Mouse (Mus musculus): ENCODE results near the gene Sowaha. TPM values are rescaled to one million over a fixed set of nuclear protein-coding genes. Genes with fewer than 3 reads are reported as not detected.

Gene Sowaha
- polyA plus RNA-seq (2012; rRNA removed): 4.9 and 5.9 TPM in 2 replicates

DNA sequence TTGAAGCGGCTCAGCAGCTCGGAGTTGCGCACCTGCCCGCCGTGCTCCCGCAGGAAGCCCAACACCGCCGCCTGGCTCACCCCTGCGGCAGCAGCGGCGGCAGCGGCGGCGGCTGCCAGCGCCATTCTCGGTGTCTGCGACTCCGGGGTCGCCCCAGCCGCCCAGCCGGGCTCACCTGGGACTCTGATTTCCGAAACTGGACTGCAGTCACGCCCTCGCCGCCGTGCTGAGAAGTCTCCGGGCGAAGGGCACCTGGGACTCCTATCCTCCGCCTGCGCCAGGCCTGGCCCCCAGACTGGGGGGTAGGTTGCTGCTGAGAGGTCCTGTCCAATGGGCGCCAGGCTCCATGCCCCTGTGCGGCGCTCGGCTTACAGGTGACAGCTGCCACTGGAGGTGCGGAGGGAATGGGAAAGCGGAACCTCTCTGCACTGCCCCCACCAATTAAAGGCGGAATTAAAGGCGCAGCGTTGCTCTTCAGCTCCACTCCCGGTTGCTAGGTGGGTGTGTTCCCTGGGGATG, at the start of gene Sowaha, which contains the start of gene Gm9945:
Gene Sowaha, minus strand, starts transcription at position 492 of the 519 bp plus-strand sequence.
Gene Gm9945, plus strand, starts transcription at position 384 of the 519 bp plus-strand sequence.

DNA sequence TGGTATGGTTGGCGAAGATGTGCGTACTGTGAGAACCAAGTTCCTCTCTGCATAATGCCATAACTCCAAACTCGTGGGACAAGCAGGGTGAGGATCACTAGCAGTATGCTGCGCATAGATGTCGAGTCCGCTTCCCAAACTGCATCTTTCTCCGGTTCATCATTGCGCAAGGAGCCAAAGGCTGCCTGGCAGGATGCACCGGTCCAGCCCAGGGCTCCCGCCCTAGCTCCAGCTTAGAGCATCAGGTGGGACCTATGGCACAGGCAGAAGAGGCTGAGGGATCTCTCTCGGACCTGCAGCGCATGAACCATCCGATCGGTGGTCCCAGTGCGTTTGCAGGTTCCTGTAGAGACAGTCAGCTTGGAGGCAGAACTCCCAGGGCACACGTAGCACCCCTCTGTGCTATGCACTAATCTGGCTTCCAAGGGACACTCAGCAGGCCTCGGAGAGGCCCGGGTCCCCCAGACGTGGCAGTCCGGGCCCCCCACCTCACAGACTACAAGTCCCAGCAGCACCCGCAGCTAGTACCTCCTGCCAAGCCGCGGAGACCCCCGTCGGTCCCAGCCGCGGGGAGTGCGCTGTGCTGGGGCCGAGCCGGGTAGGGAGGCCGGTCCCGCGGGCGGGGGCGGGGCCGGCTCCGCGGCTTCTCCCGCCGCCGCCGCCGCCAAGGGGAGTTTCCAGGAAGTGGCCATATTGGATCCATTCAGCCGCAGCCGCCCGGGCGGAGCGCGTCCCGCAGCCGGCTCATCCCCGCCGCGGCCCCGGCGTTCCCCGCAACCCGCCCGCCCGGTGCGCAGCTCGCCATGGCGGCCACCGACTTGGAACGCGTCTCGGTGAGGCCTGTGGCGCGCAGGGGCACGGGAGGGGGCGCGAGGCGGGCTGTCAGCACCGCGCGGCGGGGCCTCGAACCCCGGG, 39.4 kb upstream of the Sowaha start, which contains the start of gene Sept8:
Gene Sept8, plus strand, starts transcription at position 51 of the 915 bp plus-strand sequence.

DNA sequence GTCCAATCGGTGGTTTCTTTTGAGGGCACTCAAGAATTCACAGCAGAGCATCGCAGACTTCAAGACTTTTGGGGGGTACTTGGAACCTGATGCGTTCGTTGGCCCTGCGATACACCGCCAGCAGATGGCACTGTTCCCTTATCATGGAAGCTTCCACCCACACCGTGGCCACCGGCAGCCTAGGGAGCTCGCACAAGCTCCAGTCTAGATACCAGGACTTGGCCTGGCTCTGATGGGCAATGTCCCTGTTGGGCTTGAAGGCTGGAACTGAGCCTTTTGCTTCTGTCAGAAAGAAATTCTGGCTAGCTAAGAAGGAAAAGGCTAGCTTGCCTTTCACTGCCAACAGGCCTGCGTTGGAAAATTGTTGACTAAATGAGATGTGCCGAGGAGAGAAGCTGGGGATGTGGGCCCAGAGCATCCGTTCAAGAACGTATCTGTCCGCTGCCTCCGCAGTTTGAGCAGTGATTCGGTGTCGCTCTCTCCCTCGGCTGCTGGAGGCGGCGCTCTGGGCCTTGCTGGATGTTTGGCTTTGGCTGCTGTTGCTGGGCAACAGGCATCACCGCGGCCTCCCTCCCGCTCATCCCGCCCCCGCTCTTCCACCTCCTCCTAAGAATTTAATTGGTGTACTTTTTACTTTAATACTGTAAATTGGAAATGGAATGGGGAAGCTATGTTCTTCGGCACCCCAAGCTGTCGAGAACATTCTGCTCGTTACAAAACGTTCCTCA, 9.9 kb downstream of the Sowaha start, which contains the start of gene Gm9837:
Gene Gm9837, minus strand, starts transcription at position 512 of the 728 bp plus-strand sequence.

DNA sequence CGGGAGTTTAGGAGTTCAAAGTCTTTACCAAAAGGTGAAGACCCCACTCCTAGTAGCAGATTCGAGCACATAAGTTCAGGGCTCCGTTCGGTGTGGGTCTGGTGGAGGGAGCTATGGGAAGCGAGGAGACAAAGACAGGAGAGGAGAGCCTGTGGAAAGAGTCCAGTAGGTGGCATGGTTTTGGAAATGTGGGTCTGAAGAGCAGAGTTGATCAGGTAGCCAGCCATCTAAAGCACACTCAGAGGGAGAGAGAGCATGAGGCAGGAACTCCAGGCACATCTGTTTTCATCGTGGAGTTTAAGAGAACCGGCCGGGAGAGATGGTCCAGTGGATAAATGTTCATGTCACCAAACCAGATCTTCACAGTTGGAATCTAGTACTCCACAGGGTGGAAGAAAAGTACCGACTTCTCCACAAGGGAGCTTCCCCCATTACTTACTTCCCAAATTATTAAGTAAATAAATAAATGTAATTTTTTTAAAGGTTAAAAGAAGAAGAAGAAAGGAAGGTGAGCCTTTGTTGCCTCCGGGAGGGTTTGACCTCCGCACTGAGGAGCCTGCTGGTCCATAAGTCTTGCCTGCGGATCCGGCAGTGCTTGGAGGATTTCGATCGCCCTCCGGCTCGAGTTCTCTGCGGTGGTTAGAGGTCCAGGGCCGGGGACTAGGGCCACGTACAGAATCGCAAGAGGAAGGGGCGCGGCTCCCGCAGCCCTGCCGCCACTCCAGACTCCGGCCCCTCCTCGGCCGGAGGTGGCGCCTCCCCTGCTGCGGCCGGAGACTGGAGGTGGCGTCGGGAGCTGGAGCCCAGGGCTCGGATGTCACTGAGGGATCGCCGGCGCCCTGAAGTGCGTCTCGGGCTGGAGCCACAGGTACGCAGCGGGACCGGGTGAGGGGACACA, 23.4 kb downstream of the Sowaha start, which contains the start of the genes Gm10447 and Shroom1:
Gene Gm10447, minus strand, starts transcription at position 637 of the 898 bp plus-strand sequence.
Gene Shroom1, plus strand, starts transcription at position 732 of the 898 bp plus-strand sequence.

DNA sequence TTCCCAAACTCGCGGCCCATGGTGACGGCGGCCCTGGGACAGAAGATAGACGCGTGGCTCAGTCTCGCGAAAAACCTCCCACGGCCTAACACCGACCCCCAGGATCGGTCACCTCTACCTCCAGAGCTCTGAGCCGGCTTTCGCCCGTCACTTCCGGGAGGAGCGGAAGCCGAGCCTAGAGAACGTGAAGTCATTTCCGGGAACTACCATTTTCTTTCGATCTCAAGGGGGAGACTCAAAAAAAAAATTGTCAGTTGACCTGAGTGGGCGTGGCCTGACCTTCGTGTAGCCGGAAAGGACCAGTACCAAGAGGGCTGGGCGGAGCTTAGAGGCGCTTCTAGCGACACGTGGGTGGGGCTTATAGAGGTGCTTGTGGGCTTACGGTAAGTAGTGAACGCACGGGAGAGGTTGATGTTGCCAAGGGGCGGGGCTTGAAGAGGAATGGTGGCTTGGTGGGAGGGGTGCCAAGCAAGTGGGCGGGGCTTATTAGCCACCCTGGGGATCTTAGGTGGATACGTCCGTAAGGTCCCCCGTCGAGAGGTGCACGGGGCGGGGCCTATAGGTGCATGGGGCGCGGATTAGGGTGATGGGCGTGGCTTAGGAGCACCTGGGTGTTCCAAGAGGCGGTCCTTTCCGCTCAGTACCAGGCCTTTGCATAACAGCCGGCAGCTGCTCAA, 49.3 kb downstream of the Sowaha start, which contains the start of the genes Uqcrq and Gdf9:
Gene Uqcrq, minus strand, starts transcription at position 162 of the 677 bp plus-strand sequence.
Gene Gdf9, plus strand, starts transcription at position 354 of the 677 bp plus-strand sequence.

Other genes starting within 250 kb of the Sowaha start
- 76.7 and 84.6 TPM in 2 replicates for gene Hspa4, start 179.8 kb downstream of the Sowaha start, polyA plus RNA-seq (2012; rRNA removed)
- gene Zcchc10, start 155.6 kb downstream of the Sowaha start, polyA plus RNA-seq (2012; rRNA removed): 9.8 TPM in 2 replicates
- gene Aff4, start 129.4 kb downstream of the Sowaha start, polyA plus RNA-seq (2012; rRNA removed): 52.1 and 53.7 TPM in 2 replicates
- not detected in 2 replicates for gene Leap2, start 57.1 kb downstream of the Sowaha start, polyA plus RNA-seq (2012; rRNA removed)
- 288 and 363 TPM in 2 replicates for gene Uqcrq, start 49.4 kb downstream of the Sowaha start, polyA plus RNA-seq (2012; rRNA removed)
- gene Gdf9, start 49.3 kb downstream of the Sowaha start, polyA plus RNA-seq (2012; rRNA removed): 1.8 and 2.6 TPM in 2 replicates
- gene Gm10447, start 23.2 kb downstream of the Sowaha start, polyA plus RNA-seq (2012; rRNA removed): 0.08 and 0.11 TPM in 2 replicates
- gene Shroom1, start 23.1 kb downstream of the Sowaha start, polyA plus RNA-seq (2012; rRNA removed): 3.4 and 3.7 TPM in 2 replicates
- gene Gm9837, start 9.8 kb downstream of the Sowaha start, polyA plus RNA-seq (2012; rRNA removed): not detected in 2 replicates
- gene Gm9945, start 108 bp downstream of the Sowaha start, polyA plus RNA-seq (2012; rRNA removed): 0.09 TPM in 1 of 2 replicates, not detected in the other
- 45.7 and 48.1 TPM in 2 replicates for gene Sept8, start 39.0 kb upstream of the Sowaha start, polyA plus RNA-seq (2012; rRNA removed)
- 126 and 129 TPM in 2 replicates for gene Kif3a, start 87.1 kb upstream of the Sowaha start, polyA plus RNA-seq (2012; rRNA removed)
- 0.19 TPM in 1 of 2 replicates, not detected in the other for gene Il4, start 138.4 kb upstream of the Sowaha start, polyA plus RNA-seq (2012; rRNA removed)
- gene Il13, start 154.4 kb upstream of the Sowaha start, polyA plus RNA-seq (2012; rRNA removed): not detected in 2 replicates
- 4.9 and 5.6 TPM in 2 replicates for gene Rad50, start 227.0 kb upstream of the Sowaha start, polyA plus RNA-seq (2012; rRNA removed)
- gene Il5, start 240.5 kb upstream of the Sowaha start, polyA plus RNA-seq (2012; rRNA removed): 0.07 and 0.17 TPM in 2 replicates

Data from central nervous system, embryonic 18 days (tissue).